Comparison of ENCODE assay signal across 10 mouse cellular contexts in the genomic region with DNA sequence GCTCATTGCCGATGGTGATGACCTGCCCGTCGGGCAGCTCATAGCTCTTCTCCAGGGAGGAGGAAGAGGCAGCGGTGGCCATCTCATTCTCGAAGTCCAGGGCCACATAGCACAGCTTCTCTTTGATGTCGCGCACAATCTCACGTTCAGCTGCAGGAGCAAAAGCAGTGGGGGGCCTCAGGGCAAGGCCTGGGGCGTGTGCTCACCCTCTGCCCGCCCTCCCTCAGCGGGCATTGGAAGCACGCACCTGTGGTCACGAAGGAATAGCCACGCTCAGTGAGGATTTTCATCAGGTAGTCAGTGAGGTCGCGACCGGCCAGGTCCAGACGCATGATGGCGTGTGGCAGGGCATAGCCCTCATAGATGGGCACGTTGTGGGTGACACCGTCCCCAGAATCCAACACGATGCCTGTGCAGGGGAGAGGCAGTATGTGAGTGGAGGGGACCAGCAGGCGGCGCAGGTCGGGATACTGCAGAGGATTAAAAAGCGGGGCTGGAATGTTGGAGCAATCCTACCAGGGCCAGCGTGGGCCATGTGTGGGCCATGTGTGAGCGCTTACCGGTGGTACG. TPM values are rescaled to one million over a fixed set of nuclear protein-coding genes. Genes with fewer than 3 reads are reported as not detected.
DNase-seq lines count a peak whose midpoint lies in the region; ATAC-seq and TF ChIP-seq lines count a peak whose summit lies in the region.
"Had no signal": no experiment of that assay in that cellular context is flagged by ENCODE, and none has a peak within 500 bp of the region (broad histone marks: within the 10 kb centered on the region; RNA-seq: fewer than 3 reads in every experiment).

No protein-coding gene starts in this region.

- H3K36me3 ChIP-seq in heart, embryonic 11.5 days (ENCODE audit: control insufficient read depth, insufficient read depth, low read length): no peaks in the 10 kb centered on the region
- H3K36me3 ChIP-seq in hindbrain, embryonic 13.5 days: no peaks in the 10 kb centered on the region
- no peaks in the 10 kb centered on the region for H3K36me3 ChIP-seq in midbrain, postnatal 0 days (ENCODE audit: insufficient read depth, low read length)

- 0 out of 2 replicates have a peak overlapping the region, but pooled peaks have one; percentile 22 for H3K4me3 ChIP-seq in heart, embryonic 11.5 days (ENCODE audit: low read depth, low read length)
- H3K4me3 ChIP-seq in cortical plate, adult 2 months (ENCODE audit: insufficient read depth, low read length): peak overlapping the region; percentile 36
- H3K4me3 ChIP-seq in hindbrain, embryonic 13.5 days: peak overlapping the region; percentile 48
- H3K4me3 ChIP-seq in midbrain, postnatal 0 days (ENCODE audit: low read depth, low read length): peak overlapping the region; percentile 43
- H3K4me3 ChIP-seq: erythroblast, embryonic 14.5 days had no signal

- peaks cover 23% of the 10 kb centered on the region for H3K4me1 ChIP-seq in heart, embryonic 11.5 days (ENCODE audit: control insufficient read depth, insufficient read depth, low read length)
- peaks cover 3% of the 10 kb centered on the region; the same call in 1 of the 2 replicates for H3K4me1 ChIP-seq in cortical plate, adult 2 months (ENCODE audit: control insufficient read depth, insufficient read depth, low read length)
- peaks cover 23% of the 10 kb centered on the region for H3K4me1 ChIP-seq in hindbrain, embryonic 13.5 days (replicated peaks)
- peaks cover 4% of the 10 kb centered on the region; the same call in 1 of the 2 replicates for H3K4me1 ChIP-seq in midbrain, postnatal 0 days (ENCODE audit: insufficient read depth, low read length)

- peak overlapping the region; percentile 54 for H3K4me2 ChIP-seq in heart, embryonic 11.5 days
- H3K4me2 ChIP-seq in hindbrain, embryonic 13.5 days: peak overlapping the region; percentile 73
- H3K4me2 ChIP-seq in midbrain, postnatal 0 days (ENCODE audit: low read depth, low read length, poor library complexity, severe bottlenecking): peak overlapping the region; percentile 65

- no peak overlapping the region for H3K27ac ChIP-seq in heart, embryonic 11.5 days (ENCODE audit: low read depth, low read length)
- peak overlapping the region; percentile 74 for H3K27ac ChIP-seq in cortical plate, adult 2 months (ENCODE audit: insufficient read depth, low read length)
- H3K27ac ChIP-seq in hindbrain, embryonic 13.5 days: 0 out of 2 replicates have a peak overlapping the region, but pooled peaks have one; percentile 84
- H3K27ac ChIP-seq in midbrain, postnatal 0 days (ENCODE audit: low read depth, low read length): peak overlapping the region; percentile 79

- H3K27me3 ChIP-seq in heart, embryonic 11.5 days (ENCODE audit: control insufficient read depth, insufficient read depth, low read length): peaks cover 62% of the 10 kb centered on the region
- H3K27me3 ChIP-seq in hindbrain, embryonic 13.5 days: peaks cover 84% of the 10 kb centered on the region
- peaks cover 29% of the 10 kb centered on the region for H3K27me3 ChIP-seq in midbrain, postnatal 0 days (ENCODE audit: insufficient read depth, low read length)

- no peak for ATAC-seq in heart, embryonic 11.5 days (replicated peaks; ENCODE audit: insufficient number of reproducible peaks, low FRiP score, low TSS enrichment)
- 0 out of 2 replicates have a peak, but pooled peaks have one; percentile 16 for ATAC-seq in hindbrain, embryonic 13.5 days (ENCODE audit: low FRiP score)
- ATAC-seq in midbrain, postnatal 0 days (ENCODE audit: low FRiP score): peak; percentile 12; the same call in 1 of the 2 replicates

- H3K9me3 ChIP-seq in heart, embryonic 11.5 days (replicated peaks; ENCODE audit: control insufficient read depth, low read length): no peaks in the 10 kb centered on the region
- H3K9me3 ChIP-seq in hindbrain, embryonic 13.5 days: no peaks in the 10 kb centered on the region
- no peaks in the 10 kb centered on the region for H3K9me3 ChIP-seq in midbrain, postnatal 0 days (ENCODE audit: low read length)

- no peak for DNase-seq in heart, postnatal 4 days
- peak; percentile 30 for DNase-seq in midbrain, postnatal 0 days (ENCODE audit: low spot score)
- DNase-seq in lung, adult 18-20 months: no peak
- DNase-seq in spleen, postnatal 36 days (ENCODE audit: low spot score in 2 of 2): no peak
- DNase-seq in c-Kit-positive CD71-positive TER-119-positive erythroid progenitor cells, embryonic 14.5 days (ENCODE audit: low spot score): no peak
- DNase-seq: lung, embryonic 14.5 days had no signal

- TF ChIP-seq CTCF in cortical plate, adult 2 months (IDR thresholded peaks at IDR 0.05; ENCODE audit: extremely low read depth, insufficient read depth, low read length): peak; percentile 34
- peak; percentile 63 for TF ChIP-seq CTCF in midbrain, postnatal 0 days (IDR thresholded peaks at IDR 0.05)

- no peak for TF ChIP-seq POLR2A in cortical plate, adult 2 months (IDR thresholded peaks at IDR 0.05; ENCODE audit: extremely low read depth, insufficient read depth, low read length)

- 15% methylated on average over 30 of the region's 30 CpGs for WGBS in heart, embryonic 11.5 days (ENCODE audit: insufficient replicate concordance)
- WGBS in hindbrain, embryonic 13.5 days: 8% methylated on average over 30 of the region's 30 CpGs
- 12% methylated on average over 30 of the region's 30 CpGs for WGBS in midbrain, postnatal 0 days

- H3K9ac ChIP-seq in heart, embryonic 11.5 days (ENCODE audit: low read depth, low read length): no peak overlapping the region
- peak overlapping the region; percentile 75 for H3K9ac ChIP-seq in hindbrain, embryonic 13.5 days
- H3K9ac ChIP-seq in midbrain, postnatal 0 days (replicated peaks; ENCODE audit: low read length, poor library complexity, severe bottlenecking): peak overlapping the region; percentile 66
- H3K9ac ChIP-seq: lung, embryonic 14.5 days had no signal

RNA-seq across cellular contexts. Expression of gene Acta1, which starts 1.9 kb away (rescaled TPM):
- polyA plus RNA-seq in heart, embryonic 11.5 days (2014; fragmentation: Nextera tagmentation; extraction: Ambion mirVana): 558 and 581 TPM in 2 replicates
- total RNA-seq in heart, postnatal 4 days (2021): 100 to 1,000 TPM; 369 to 594 TPM
- polyA plus RNA-seq in cortical plate, adult 2 months (2012; rRNA removed): 24.6 and 33.3 TPM in 2 replicates
- 7.4 and 9.9 TPM in 2 replicates for polyA plus RNA-seq in hindbrain, embryonic 13.5 days (2015; fragmentation: Nextera tagmentation; extraction: Ambion mirVana)
- 12.3 and 22.7 TPM in 2 replicates for total RNA-seq in midbrain, postnatal 0 days (2014; rRNA removed)
- 18.9 and 19.5 TPM in 2 replicates for polyA plus RNA-seq in midbrain, postnatal 0 days (2015; fragmentation: Nextera tagmentation; extraction: Ambion mirVana)

RNA-seq across cellular contexts. Expression of gene Ccsap, which starts 32.7 kb away (rescaled TPM):
- 2.5 and 4.0 TPM in 2 replicates for polyA plus RNA-seq in heart, embryonic 11.5 days (2014; fragmentation: Nextera tagmentation; extraction: Ambion mirVana)
- total RNA-seq in heart, postnatal 4 days (2021): 1 to 10 TPM; 4.6 to 5.4 TPM
- 45.1 and 48.1 TPM in 2 replicates for polyA plus RNA-seq in cortical plate, adult 2 months (2012; rRNA removed)
- polyA plus RNA-seq in hindbrain, embryonic 13.5 days (2015; fragmentation: Nextera tagmentation; extraction: Ambion mirVana): 4.0 and 4.1 TPM in 2 replicates
- 9.9 and 16.3 TPM in 2 replicates for total RNA-seq in midbrain, postnatal 0 days (2014; rRNA removed)
- polyA plus RNA-seq in midbrain, postnatal 0 days (2015; fragmentation: Nextera tagmentation; extraction: Ambion mirVana): 5.2 and 5.5 TPM in 2 replicates

RNA-seq across cellular contexts. Expression of gene Nup133, which starts 56.4 kb away (rescaled TPM):
- 31.5 and 32.5 TPM in 2 replicates for polyA plus RNA-seq in heart, embryonic 11.5 days (2014; fragmentation: Nextera tagmentation; extraction: Ambion mirVana)
- total RNA-seq in heart, postnatal 4 days (2021): 10 to 100 TPM; 20.1 to 21.5 TPM
- 17.7 and 21.0 TPM in 2 replicates for polyA plus RNA-seq in cortical plate, adult 2 months (2012; rRNA removed)
- polyA plus RNA-seq in hindbrain, embryonic 13.5 days (2015; fragmentation: Nextera tagmentation; extraction: Ambion mirVana): 25.3 and 25.4 TPM in 2 replicates
- total RNA-seq in midbrain, postnatal 0 days (2014; rRNA removed): 19.4 and 27.8 TPM in 2 replicates
- polyA plus RNA-seq in midbrain, postnatal 0 days (2015; fragmentation: Nextera tagmentation; extraction: Ambion mirVana): 15.2 and 16.1 TPM in 2 replicates

Comparison
In these comparisons a context has a peak if more than half of its experiments do, and no peak if none do; other contexts are left out.
1. RNA of gene Acta1, which starts 1.9 kb away (polyA plus RNA-seq): 558 to 581 TPM in heart, embryonic 11.5 days; 24.6 to 33.3 TPM in cortical plate, adult 2 months, 18.9 to 19.5 TPM in midbrain, postnatal 0 days and 7.4 to 9.9 TPM in hindbrain, embryonic 13.5 days; every median in the first group is over 10 times any median in the second.
2. Peak in every context shown above with its lines, with median percentiles within 50 percentile points of each other: H3K4me2 ChIP-seq and H3K4me3 ChIP-seq.